Mouse (Mus musculus) heart, embryonic 11.5 days (tissue): ENCODE results near the gene Rpp25. TPM values are rescaled to one million over a fixed set of nuclear protein-coding genes. Genes with fewer than 3 reads are reported as not detected.

Experiments
- ATAC-seq: fragments of 200-750 bp; cut with Nextera tagmentation; replicated peaks from 2 replicates; pipeline ENCODE4 v1.8.0; 2017; ENCODE audit warnings: moderate library complexity; ENCODE audit not compliant: insufficient number of reproducible peaks, low FRiP score, low TSS enrichment
- H3K27ac ChIP-seq: fragments of 300-500 bp; sonication (generic); 2 replicates; pipeline ENCODE4 v1.5.1; 2014; ENCODE audit warnings: mild to moderate bottlenecking, low read depth, low read length
- H3K27me3 ChIP-seq: fragments of 300-500 bp; sonication (generic); 2 replicates; pipeline ENCODE4 v1.6.1; 2014; ENCODE audit warnings: mild to moderate bottlenecking, low read length, mixed read lengths; ENCODE audit not compliant: control insufficient read depth, insufficient read depth
- H3K36me3 ChIP-seq: fragments of 300-500 bp; sonication (generic); 2 replicates; pipeline ENCODE4 v1.6.1; 2014; ENCODE audit warnings: mild to moderate bottlenecking, low read length, moderate library complexity, mixed read lengths; ENCODE audit not compliant: control insufficient read depth, insufficient read depth
- H3K4me1 ChIP-seq: fragments of 300-500 bp; sonication (generic); 2 replicates; pipeline ENCODE4 v1.6.1; 2014; ENCODE audit warnings: low read length; ENCODE audit not compliant: control insufficient read depth, insufficient read depth
- H3K4me2 ChIP-seq: fragments of 300-500 bp; sonication (generic); 2 replicates; pipeline ENCODE4 v1.6.1; 2014; ENCODE audit warnings: mild to moderate bottlenecking, moderate library complexity
- H3K4me3 ChIP-seq: fragments of 300-500 bp; sonication (generic); 2 replicates; pipeline ENCODE4 v1.5.1; 2014; ENCODE audit warnings: low read depth, low read length
- H3K9ac ChIP-seq: fragments of 300-500 bp; sonication (generic); 2 replicates; pipeline ENCODE4 v1.6.1; 2014; ENCODE audit warnings: mild to moderate bottlenecking, low read depth, low read length, moderate library complexity
- H3K9me3 ChIP-seq: fragments of 300-500 bp; sonication (generic); replicated peaks from 2 replicates; pipeline ENCODE4 v1.6.1; 2016; ENCODE audit warnings: low read length; ENCODE audit not compliant: control insufficient read depth
- whole genome bisulfite sequencing: fragments of 180-500 bp; shearing (Covaris S2); extraction: QIAGEN DNeasy Blood & Tissue Kit; methylation state at CpG from one replicate; pipeline ENCODE4 v1.1.7; 2014; ENCODE audit not compliant: insufficient replicate concordance; 5-methylcytosine and 5-hydroxymethylcytosine counted together
- polyA plus RNA-seq: library from polyadenylated mRNA; unstranded; fragments of >200 nt; fragmentation: Nextera tagmentation; extraction: Ambion mirVana; gene quantifications from 2 replicates; pipeline ENCODE4 v1.2.1, GENCODE M21; 2014

Rpp25 gene
- polyA plus RNA-seq, 1 experiment from 2014 or later = 16.3 TPM

GRCm38 (mm10) chr9:57541312-57541711 lies 37.5 kb downstream of the Rpp25 start:
- no peak for ATAC-seq
- Histone ChIP-seq H3K27ac (no peak overlapping the region), H3K4me3 (no peak overlapping the region), H3K9me3 (no peaks in the 10 kb centered on the region), H3K4me2 (no peak overlapping the region), H3K4me1 (peaks cover 7% of the 10 kb centered on the region), H3K9ac (no peak overlapping the region), H3K27me3 (no peaks in the 10 kb centered on the region), H3K36me3 (peaks cover 33% of the 10 kb centered on the region)
- 9% methylated on average over 1 of the region's 1 CpGs for WGBS

GRCm38 (mm10) chr9:57543951-57544350 lies 40.1 kb downstream of the Rpp25 start:
- Histone ChIP-seq H3K27me3 (no peaks in the 10 kb centered on the region), H3K4me3 (no peak overlapping the region), H3K9me3 (no peaks in the 10 kb centered on the region), H3K36me3 (peaks cover 35% of the 10 kb centered on the region), H3K4me2 (no peak overlapping the region), H3K4me1 (peaks cover 3% of the 10 kb centered on the region), H3K9ac (no peak overlapping the region), H3K27ac (no peak overlapping the region)
- WGBS = 71% methylated on average over 3 of the region's 3 CpGs
- no peak for ATAC-seq

GRCm38 (mm10) chr9:57547287-57547686 lies 43.5 kb downstream of the Rpp25 start:
- no peak overlapping the region for H3K27ac ChIP-seq
- no peak for ATAC-seq
- WGBS = 51% methylated on average over 5 of the region's 5 CpGs
- peaks cover 33% of the 10 kb centered on the region for H3K36me3 ChIP-seq
- no peaks in the 10 kb centered on the region for H3K27me3 ChIP-seq
- no peak overlapping the region for H3K4me3 ChIP-seq
- peaks cover 17% of the 10 kb centered on the region for H3K4me1 ChIP-seq
- no peak overlapping the region for H3K4me2 ChIP-seq
- no peak overlapping the region for H3K9ac ChIP-seq
- H3K9me3 ChIP-seq = no peaks in the 10 kb centered on the region

- Histone ChIP-seq H3K27ac (no peak overlapping the region), H3K4me3 (no peak overlapping the region), H3K9ac (no peak overlapping the region), H3K27me3 (no peaks in the 10 kb centered on the region), H3K4me2 (no peak overlapping the region), H3K36me3 (peaks cover 33% of the 10 kb centered on the region), H3K9me3 (no peaks in the 10 kb centered on the region), H3K4me1 (peaks cover 17% of the 10 kb centered on the region)
- 88% methylated on average over 11 of the region's 11 CpGs for WGBS
- no peak for ATAC-seq
Measured at GRCm38 (mm10) chr9:57547869-57548268, 44.0 kb downstream of the Rpp25 start.

GRCm38 (mm10) chr9:57549186-57549585 lies 45.4 kb downstream of the Rpp25 start:
- 93% methylated on average over 4 of the region's 4 CpGs for WGBS
- no peak for ATAC-seq
- H3K36me3 ChIP-seq = peaks cover 24% of the 10 kb centered on the region
- no peaks in the 10 kb centered on the region for H3K27me3 ChIP-seq
- H3K27ac ChIP-seq = no peak overlapping the region
- peaks cover 17% of the 10 kb centered on the region for H3K4me1 ChIP-seq
- H3K4me2 ChIP-seq = no peak overlapping the region
- no peaks in the 10 kb centered on the region for H3K9me3 ChIP-seq
- no peak overlapping the region for H3K4me3 ChIP-seq
- H3K9ac ChIP-seq = no peak overlapping the region

- no peak overlapping the region; the same call in 1 of the 2 replicates for H3K4me2 ChIP-seq
- WGBS = 65% methylated on average over 11 of the region's 11 CpGs
- H3K27ac ChIP-seq = peak overlapping the region; percentile 61
- H3K9ac ChIP-seq = peak overlapping the region; percentile 12; the same call in 1 of the 2 replicates
- H3K4me3 ChIP-seq = no peak overlapping the region
- H3K9me3 ChIP-seq = no peaks in the 10 kb centered on the region
- H3K27me3 ChIP-seq = no peaks in the 10 kb centered on the region
- H3K36me3 ChIP-seq = peaks cover 13% of the 10 kb centered on the region
- no peak; the same call in 1 of the 2 replicates for ATAC-seq
- peaks cover 17% of the 10 kb centered on the region for H3K4me1 ChIP-seq
Measured at GRCm38 (mm10) chr9:57550126-57550862, 46.5 kb downstream of the Rpp25 start.

- ATAC-seq = 0 out of 2 replicates have a peak, but pooled peaks have one; percentile 41
- WGBS = under 1% methylated on average over 28 of the region's 28 CpGs
- peaks cover 17% of the 10 kb centered on the region for H3K4me1 ChIP-seq
- H3K9me3 ChIP-seq = no peaks in the 10 kb centered on the region
- peak within 1 kb of the TSS; percentile 76 for H3K4me2 ChIP-seq
- H3K27me3 ChIP-seq = no peaks in the 10 kb centered on the region
- H3K27ac ChIP-seq = no peak within 1 kb of the TSS
- peak within 1 kb of the TSS; percentile 75 for H3K9ac ChIP-seq
- H3K4me3 ChIP-seq = peak within 1 kb of the TSS; percentile 63
- peaks cover 3% of the 10 kb centered on the region; the same call in 1 of the 2 replicates for H3K36me3 ChIP-seq
Measured at GRCm38 (mm10) chr9:57552139-57552887, 48.5 kb downstream of the Rpp25 start, which contains the start of gene Mpi. Mpi (minus strand) TSS chr9:57552763.

- no peak for ATAC-seq
- H3K36me3 ChIP-seq = 0 out of 2 replicates have a peak, but pooled peaks cover 3% of the 10 kb centered on the region
- WGBS = 69% methylated on average over 11 of the region's 11 CpGs
- no peaks in the 10 kb centered on the region for H3K9me3 ChIP-seq
- H3K27ac ChIP-seq = no peak overlapping the region
- peaks cover 14% of the 10 kb centered on the region for H3K4me1 ChIP-seq
- no peak overlapping the region for H3K4me2 ChIP-seq
- no peaks in the 10 kb centered on the region for H3K27me3 ChIP-seq
- no peak overlapping the region for H3K4me3 ChIP-seq
- no peak overlapping the region for H3K9ac ChIP-seq
Measured at GRCm38 (mm10) chr9:57553119-57553518, 49.3 kb downstream of the Rpp25 start.
